Mouse (Mus musculus) spleen, adult 2 months (tissue): Measurements from ENCODE around the gene Pcx. TPM values are rescaled to one million over a fixed set of nuclear protein-coding genes. Genes with fewer than 3 reads are reported as not detected.

Source experiments
- DNase-seq, 2 experiments: peaks; one replicate each; pipeline versions ENCODE4 v3.0.0 to v3.0.0-alpha.2; 2012 to 2021; ENCODE audit warnings: low spot score in 2 of 2, low read depth in 1 of 2
- H3K27ac ChIP-seq: fragments of 200-500 bp; 2 replicates; pipeline ENCODE4 v1.5.1; 2012; ENCODE audit warnings: low read length, inconsistent platforms; ENCODE audit not compliant: insufficient read depth
- H3K27me3 ChIP-seq: fragments of 200-500 bp; 2 replicates; pipeline ENCODE4 v1.6.1; 2012; ENCODE audit warnings: mild to moderate bottlenecking, moderate library complexity, low read length, inconsistent platforms; ENCODE audit not compliant: control insufficient read depth, insufficient read depth
- H3K36me3 ChIP-seq: fragments of 200-500 bp; 2 replicates; pipeline ENCODE4 v1.6.1; 2012; ENCODE audit warnings: mild to moderate bottlenecking, low read length, inconsistent platforms; ENCODE audit not compliant: control insufficient read depth, insufficient read depth
- H3K4me1 ChIP-seq: fragments of 200-500 bp; 2 replicates; pipeline ENCODE4 v1.6.1; 2011; ENCODE audit warnings: inconsistent platforms; ENCODE audit not compliant: control insufficient read depth, insufficient read depth, insufficient read length
- H3K4me3 ChIP-seq: fragments of 200-500 bp; 2 replicates; pipeline ENCODE4 v1.5.1; 2011; ENCODE audit warnings: mild to moderate bottlenecking, inconsistent platforms; ENCODE audit not compliant: insufficient read depth, insufficient read length; ENCODE audit errors: extremely low read depth
- CTCF ChIP-seq: fragments of 200-500 bp; IDR thresholded peaks from 2 replicates; pipeline ENCODE4 v1.5.1; 2011; ENCODE audit warnings: mild to moderate bottlenecking, inconsistent platforms; ENCODE audit not compliant: insufficient read depth, insufficient read length, insufficient replicate concordance; ENCODE audit errors: extremely low read depth
- POLR2A ChIP-seq: fragments of 200-500 bp; IDR thresholded peaks from 2 replicates; pipeline ENCODE4 v1.6.1; 2011; ENCODE audit warnings: low read depth, low read length, inconsistent platforms
- WGBS: fragments of 180-500 bp; shearing (Covaris S2); methylation state at CpG from one replicate; pipeline ENCODE4 v1.1.7; 2018; 5-methylcytosine and 5-hydroxymethylcytosine counted together
- polyA plus RNA-seq: library from polyadenylated mRNA; depleted of rRNA; stranded (reverse); fragments of >200 nt; gene quantifications from 2 replicates; pipeline ENCODE4 v1.2.3, GENCODE M21; 2012; rRNA removed

Pcx gene
- 5.9 and 8.6 TPM in 2 replicates for polyA plus RNA-seq

- no peak for TF ChIP-seq CTCF
- peak; percentile 11; the same call in 1 of the 2 replicates for TF ChIP-seq POLR2A
- Histone ChIP-seq H3K4me1 (peaks cover 2% of the 10 kb centered on the region; the same call in 1 of the 2 replicates), H3K27ac (no peak within 1 kb of the TSS), H3K36me3 (no peaks in the 10 kb centered on the region), H3K27me3 (peaks cover 10% of the 10 kb centered on the region), H3K4me3 (peak within 1 kb of the TSS; percentile 92)
- DNase-seq: peak; percentile 95 to 99
- 1% methylated on average over 82 of the region's 82 CpGs for WGBS
These were observed at the start of gene Pcx for GRCm38 (mm10) chr19:4509986-4510963. TSS of gene Pcx (plus strand) at chr19:4510472.

GRCm38 (mm10) chr19:4461981-4462380 lies 48.3 kb upstream of the Pcx start:
- TF ChIP-seq POLR2A: no peak
- TF ChIP-seq CTCF: no peak
- H3K4me1 ChIP-seq: no peaks in the 10 kb centered on the region
- no peaks in the 10 kb centered on the region for H3K27me3 ChIP-seq
- H3K27ac ChIP-seq: no peak overlapping the region
- 44% methylated on average over 8 of the region's 8 CpGs for WGBS
- H3K4me3 ChIP-seq: no peak overlapping the region
- H3K36me3 ChIP-seq: no peaks in the 10 kb centered on the region
- no peak for DNase-seq

GRCm38 (mm10) chr19:4464666-4465065 lies 45.6 kb upstream of the Pcx start:
- no peak for TF ChIP-seq POLR2A
- no peaks in the 10 kb centered on the region for H3K36me3 ChIP-seq
- no peaks in the 10 kb centered on the region for H3K4me1 ChIP-seq
- no peak for DNase-seq
- no peaks in the 10 kb centered on the region for H3K27me3 ChIP-seq
- no peak overlapping the region for H3K4me3 ChIP-seq
- no peak overlapping the region for H3K27ac ChIP-seq
- 81% methylated on average over 4 of the region's 4 CpGs for WGBS

- no peak for DNase-seq
- no peak for TF ChIP-seq POLR2A
- TF ChIP-seq CTCF: no peak
- WGBS: 37% methylated on average over 5 of the region's 5 CpGs
These were observed 41.9 kb upstream of the Pcx start for GRCm38 (mm10) chr19:4468363-4468762.

GRCm38 (mm10) chr19:4473549-4473948 lies 36.7 kb upstream of the Pcx start:
- Histone ChIP-seq H3K4me3 (no peak overlapping the region), H3K36me3 (no peaks in the 10 kb centered on the region), H3K27ac (no peak overlapping the region), H3K27me3 (peaks cover 6% of the 10 kb centered on the region), H3K4me1 (peaks cover 4% of the 10 kb centered on the region; the same call in 1 of the 2 replicates)
- 89% methylated on average over 5 of the region's 5 CpGs for WGBS
- no peak for TF ChIP-seq POLR2A
- TF ChIP-seq CTCF: no peak
- no peak for DNase-seq

More at GRCm38 (mm10) chr19:4468363-4468762, 41.9 kb upstream of the Pcx start:
- H3K27ac ChIP-seq: no peak overlapping the region
- no peaks in the 10 kb centered on the region for H3K4me1 ChIP-seq
- H3K36me3 ChIP-seq: no peaks in the 10 kb centered on the region
- H3K4me3 ChIP-seq: no peak overlapping the region
- H3K27me3 ChIP-seq: no peaks in the 10 kb centered on the region

- no peaks in the 10 kb centered on the region for H3K36me3 ChIP-seq
- H3K27ac ChIP-seq: no peak overlapping the region
- TF ChIP-seq CTCF: no peak
- no peak for TF ChIP-seq POLR2A
- H3K4me3 ChIP-seq: no peak overlapping the region
- DNase-seq: no peak
- peaks cover 6% of the 10 kb centered on the region for H3K27me3 ChIP-seq
- H3K4me1 ChIP-seq: peaks cover 4% of the 10 kb centered on the region; the same call in 1 of the 2 replicates
- 64% methylated on average over 3 of the region's 3 CpGs for WGBS
These were observed 35.5 kb upstream of the Pcx start for GRCm38 (mm10) chr19:4474739-4475138.

- WGBS: 68% methylated on average over 11 of the region's 11 CpGs
- no peak overlapping the region for H3K4me3 ChIP-seq
- H3K36me3 ChIP-seq: no peaks in the 10 kb centered on the region
- peak in 1 of 2 experiments; percentile 3 for DNase-seq
- TF ChIP-seq POLR2A (no peak), CTCF (no peak)
- H3K4me1 ChIP-seq: peaks cover 4% of the 10 kb centered on the region; the same call in 1 of the 2 replicates
- peaks cover 6% of the 10 kb centered on the region for H3K27me3 ChIP-seq
- H3K27ac ChIP-seq: no peak overlapping the region
These were observed 34.9 kb upstream of the Pcx start for GRCm38 (mm10) chr19:4475224-4475925.
